ENCODE assay signal across 9 mouse cellular contexts in genomic region chr12:80153687-80154326, GRCm38 (mm10). TPM values are rescaled to one million over a fixed set of nuclear protein-coding genes. Genes with fewer than 3 reads are reported as not detected.
DNase-seq lines count a peak whose midpoint lies in the region; ATAC-seq and TF ChIP-seq lines count a peak whose summit lies in the region.
"Had no signal": no experiment of that assay in that cellular context is flagged by ENCODE, and none has a peak within 500 bp of the region (broad histone marks: within the 10 kb centered on the region; RNA-seq: fewer than 3 reads in every experiment).

No protein-coding gene starts in this region.

- H3K4me1 ChIP-seq in heart, embryonic 13.5 days: peaks cover 9% of the 10 kb centered on the region
- H3K4me1 ChIP-seq in midbrain, postnatal 0 days (ENCODE audit: insufficient read depth, low read length): no peaks in the 10 kb centered on the region
- H3K4me1 ChIP-seq: embryonic facial prominence, embryonic 13.5 days had no signal

- DNase-seq in heart, adult 11 months: no peak
- peak; percentile 54 for DNase-seq in urinary bladder, postnatal 25 days (ENCODE audit: low spot score)
- no peak for DNase-seq in urinary bladder, postnatal 36 days (ENCODE audit: low spot score in 2 of 2)
- peak; percentile 26 for DNase-seq in cerebellum, adult 9-11 months
- peak; percentile 78 for DNase-seq in kidney, postnatal 10 days
- peak; percentile 75 for DNase-seq in midbrain, postnatal 0 days (ENCODE audit: low spot score)
- no peak for DNase-seq in ovary, postnatal 10 days (ENCODE audit: low spot score)

- peak overlapping the region; percentile 24; the same call in 1 of the 2 replicates for H3K4me2 ChIP-seq in heart, embryonic 13.5 days
- no peak overlapping the region for H3K4me2 ChIP-seq in midbrain, postnatal 0 days (ENCODE audit: low read depth, low read length, poor library complexity, severe bottlenecking)
- H3K4me2 ChIP-seq: embryonic facial prominence, embryonic 13.5 days had no signal

- H3K9me3 ChIP-seq in heart, embryonic 13.5 days: no peaks in the 10 kb centered on the region
- no peaks in the 10 kb centered on the region for H3K9me3 ChIP-seq in midbrain, postnatal 0 days (ENCODE audit: low read length)
- H3K9me3 ChIP-seq: embryonic facial prominence, embryonic 13.5 days had no signal

- H3K27me3 ChIP-seq in heart, embryonic 13.5 days (replicated peaks): 0 out of 2 replicates have a peak, but pooled peaks cover 4% of the 10 kb centered on the region
- no peaks in the 10 kb centered on the region for H3K27me3 ChIP-seq in midbrain, postnatal 0 days (ENCODE audit: insufficient read depth, low read length)
- H3K27me3 ChIP-seq: embryonic facial prominence, embryonic 13.5 days had no signal

- peak; percentile 86 for TF ChIP-seq CTCF in midbrain, postnatal 0 days (IDR thresholded peaks at IDR 0.05)

- H3K9ac ChIP-seq in heart, embryonic 13.5 days: no peak overlapping the region
- H3K9ac ChIP-seq in midbrain, postnatal 0 days (replicated peaks; ENCODE audit: low read length, poor library complexity, severe bottlenecking): no peak overlapping the region
- H3K9ac ChIP-seq: embryonic facial prominence, embryonic 13.5 days had no signal

- WGBS in heart, embryonic 13.5 days: 36% methylated on average over 10 of the region's 10 CpGs
- WGBS in midbrain, postnatal 0 days: 37% methylated on average over 10 of the region's 10 CpGs

- no peak overlapping the region for H3K4me3 ChIP-seq in heart, embryonic 13.5 days
- H3K4me3 ChIP-seq in midbrain, postnatal 0 days (ENCODE audit: low read depth, low read length): no peak overlapping the region
- H3K4me3 ChIP-seq: embryonic facial prominence, embryonic 13.5 days had no signal

- no peaks in the 10 kb centered on the region for H3K36me3 ChIP-seq in heart, embryonic 13.5 days
- H3K36me3 ChIP-seq in midbrain, postnatal 0 days (ENCODE audit: insufficient read depth, low read length): no peaks in the 10 kb centered on the region
- H3K36me3 ChIP-seq: embryonic facial prominence, embryonic 13.5 days had no signal

- ATAC-seq in heart, embryonic 13.5 days (ENCODE audit: extremely low read depth, insufficient number of reproducible peaks, low FRiP score, low TSS enrichment): no peak
- no peak for ATAC-seq in midbrain, postnatal 0 days (ENCODE audit: low FRiP score)

- H3K27ac ChIP-seq in heart, embryonic 13.5 days (replicated peaks): no peak overlapping the region
- H3K27ac ChIP-seq in midbrain, postnatal 0 days (ENCODE audit: low read depth, low read length): no peak overlapping the region
- H3K27ac ChIP-seq: embryonic facial prominence, embryonic 13.5 days had no signal

RNA-seq across cellular contexts. Expression of gene Zfp36l1, which starts 41.0 kb away (rescaled TPM):
- polyA plus RNA-seq in heart, embryonic 13.5 days (2015; fragmentation: Nextera tagmentation; extraction: Ambion mirVana): 89.3 and 96.2 TPM in 2 replicates
- total RNA-seq in midbrain, postnatal 0 days (2014; rRNA removed): 32.7 and 47.4 TPM in 2 replicates
- 46.3 and 48.5 TPM in 2 replicates for polyA plus RNA-seq in midbrain, postnatal 0 days (2015; fragmentation: Nextera tagmentation; extraction: Ambion mirVana)

Comparison
In these comparisons a context has a peak if more than half of its experiments do, and no peak if none do; other contexts are left out.
1. DNase-seq: peak in urinary bladder, postnatal 25 days (single experiment), cerebellum, adult 9-11 months (single experiment), kidney, postnatal 10 days (single experiment) and midbrain, postnatal 0 days (single experiment); none in heart, adult 11 months (single experiment), urinary bladder, postnatal 36 days (0 of 2) and ovary, postnatal 10 days (single experiment).